Mouse (Mus musculus) brain, adult 10 weeks (tissue): ENCODE measurements around the gene Fbxl16. TPM values are rescaled to one million over a fixed set of nuclear protein-coding genes. Genes with fewer than 3 reads are reported as not detected.

Experiments
- polyA plus RNA-seq: library from polyadenylated mRNA; stranded (reverse); fragments of 350-450 nt; fragmentation: Illumina TruSeq; extraction: RNeasy Lipid Tissue Mini Kit (QIAGEN cat#74804); gene quantifications from one replicate; pipeline ENCODE4 v1.2.3, GENCODE M21; 2015; ENCODE audit warnings: low read depth, low replicate concordance

Fbxl16 gene
- polyA plus RNA-seq, 1 experiment from 2014 or later = 572 TPM

Other genes with a start within 250 kb of the Fbxl16 start
- 37.3 TPM for gene Sox8, start 238.4 kb upstream of the Fbxl16 start, polyA plus RNA-seq
- 17.9 TPM for gene Lmf1, start 230.0 kb upstream of the Fbxl16 start, polyA plus RNA-seq
- gene Gng13, start 91.9 kb upstream of the Fbxl16 start, polyA plus RNA-seq = 297 TPM
- gene Chtf18, start 81.7 kb upstream of the Fbxl16 start, polyA plus RNA-seq = 1.5 TPM
- gene Rpusd1, start 81.4 kb upstream of the Fbxl16 start, polyA plus RNA-seq = 78.9 TPM
- 0.33 TPM for gene Mslnl, start 73.0 kb upstream of the Fbxl16 start, polyA plus RNA-seq
- 2.9 TPM for gene Msln, start 54.7 kb upstream of the Fbxl16 start, polyA plus RNA-seq
- gene Narfl, start 35.3 kb upstream of the Fbxl16 start, polyA plus RNA-seq = 32.3 TPM
- gene Haghl, start 23.4 kb upstream of the Fbxl16 start, polyA plus RNA-seq = 139 TPM
- gene Ccdc78, start 22.5 kb upstream of the Fbxl16 start, polyA plus RNA-seq = 0.62 TPM
- 88.4 TPM for gene Fam173a, start 16.2 kb upstream of the Fbxl16 start, polyA plus RNA-seq
- 1.7 TPM for gene AC134908.4, start 13.4 kb upstream of the Fbxl16 start, polyA plus RNA-seq
- 128 TPM for gene Metrn, start 11.9 kb upstream of the Fbxl16 start, polyA plus RNA-seq
- gene Wdr24, start 14.5 kb downstream of the Fbxl16 start, polyA plus RNA-seq = 22.9 TPM
- 42.7 TPM for gene Jmjd8, start 19.8 kb downstream of the Fbxl16 start, polyA plus RNA-seq
- gene Stub1, start 24.3 kb downstream of the Fbxl16 start, polyA plus RNA-seq = 169 TPM
- gene Rhbdl1, start 28.2 kb downstream of the Fbxl16 start, polyA plus RNA-seq = 44.6 TPM
- gene Gm20683, start 32.7 kb downstream of the Fbxl16 start, polyA plus RNA-seq = 23.4 TPM
- gene Rhot2, start 35.8 kb downstream of the Fbxl16 start, polyA plus RNA-seq = 84.4 TPM
- gene Wdr90, start 52.4 kb downstream of the Fbxl16 start, polyA plus RNA-seq = 21.2 TPM
- gene Mcrip2, start 59.7 kb downstream of the Fbxl16 start, polyA plus RNA-seq = 19.9 TPM
- 49.7 TPM for gene Mettl26, start 66.0 kb downstream of the Fbxl16 start, polyA plus RNA-seq
- 0.33 TPM for gene Wfikkn1, start 71.8 kb downstream of the Fbxl16 start, polyA plus RNA-seq
- 40.3 TPM for gene Rab40c, start 110.6 kb downstream of the Fbxl16 start, polyA plus RNA-seq
- 95.8 TPM for gene Pigq, start 135.9 kb downstream of the Fbxl16 start, polyA plus RNA-seq
- gene Nhlrc4, start 135.9 kb downstream of the Fbxl16 start, polyA plus RNA-seq = 0.42 TPM
- gene A930017K11Rik, start 143.5 kb downstream of the Fbxl16 start, polyA plus RNA-seq = 0.97 TPM
- 23.5 TPM for gene Capn15, start 176.7 kb downstream of the Fbxl16 start, polyA plus RNA-seq